In genomic region chr17:10982136-10982535, GRCm38 (mm10) we compare ENCODE assay signal across 21 mouse cellular contexts.
"Had no signal": no experiment of that assay in that cellular context is flagged by ENCODE, and none has a peak within 500 bp of the region (broad histone marks: within the 10 kb centered on the region; RNA-seq: fewer than 3 reads in every experiment).

No protein-coding gene starts in this region.

- H3K4me3 ChIP-seq: limb, embryonic 12.5 days; limb, embryonic 15.5 days; liver, embryonic 12.5 days; liver, embryonic 15.5 days; midbrain, embryonic 12.5 days; midbrain, embryonic 15.5 days; neural tube, embryonic 12.5 days; neural tube, embryonic 15.5 days; stomach, embryonic 15.5 days had no signal

- H3K27me3 ChIP-seq: limb, embryonic 12.5 days; limb, embryonic 15.5 days; liver, embryonic 12.5 days; liver, embryonic 15.5 days; midbrain, embryonic 12.5 days; midbrain, embryonic 15.5 days; neural tube, embryonic 12.5 days; neural tube, embryonic 15.5 days; stomach, embryonic 15.5 days had no signal

- H3K36me3 ChIP-seq: limb, embryonic 12.5 days; limb, embryonic 15.5 days; liver, embryonic 12.5 days; liver, embryonic 15.5 days; midbrain, embryonic 12.5 days; midbrain, embryonic 15.5 days; neural tube, embryonic 12.5 days; neural tube, embryonic 15.5 days; stomach, embryonic 15.5 days had no signal

- ATAC-seq: intestine, postnatal 0 days; liver, embryonic 12.5 days; midbrain, embryonic 15.5 days had no signal

- H3K9me3 ChIP-seq: limb, embryonic 12.5 days; limb, embryonic 15.5 days; liver, embryonic 12.5 days; liver, embryonic 15.5 days; midbrain, embryonic 12.5 days; midbrain, embryonic 15.5 days; neural tube, embryonic 12.5 days; neural tube, embryonic 15.5 days; stomach, embryonic 15.5 days had no signal

- H3K9ac ChIP-seq: limb, embryonic 12.5 days; limb, embryonic 15.5 days; liver, embryonic 12.5 days; liver, embryonic 15.5 days; midbrain, embryonic 12.5 days; midbrain, embryonic 15.5 days; neural tube, embryonic 12.5 days; neural tube, embryonic 15.5 days; stomach, embryonic 15.5 days had no signal

- H3K4me1 ChIP-seq: limb, embryonic 12.5 days; limb, embryonic 15.5 days; liver, embryonic 12.5 days; liver, embryonic 15.5 days; midbrain, embryonic 12.5 days; midbrain, embryonic 15.5 days; neural tube, embryonic 12.5 days; stomach, embryonic 15.5 days had no signal

- H3K4me2 ChIP-seq: limb, embryonic 12.5 days; limb, embryonic 15.5 days; liver, embryonic 12.5 days; liver, embryonic 15.5 days; midbrain, embryonic 12.5 days; midbrain, embryonic 15.5 days; neural tube, embryonic 12.5 days; neural tube, embryonic 15.5 days; stomach, embryonic 15.5 days had no signal

- DNase-seq: kidney, adult 2 months; kidney, postnatal 36 days; left cerebral cortex, postnatal 4 days; lung, adult 2 months; lung, postnatal 10 days; lung, postnatal 36 days; retina, postnatal 1 day; right cerebral cortex, postnatal 25 days; spleen, adult 18-20 months; thymus, postnatal 25 days had no signal

- H3K27ac ChIP-seq: kidney, postnatal 0 days; limb, embryonic 12.5 days; limb, embryonic 15.5 days; liver, embryonic 12.5 days; liver, embryonic 15.5 days; midbrain, embryonic 12.5 days; midbrain, embryonic 15.5 days; neural tube, embryonic 12.5 days; neural tube, embryonic 15.5 days; stomach, embryonic 15.5 days had no signal
